Mouse (Mus musculus): ENCODE measurements around the gene Orai2.
"Not testable (repeated sequence)": the region's sequence is repeated elsewhere in the genome, so short reads cannot be mapped to it uniquely, and the experiment has no call there.

Orai2 gene

DNA sequence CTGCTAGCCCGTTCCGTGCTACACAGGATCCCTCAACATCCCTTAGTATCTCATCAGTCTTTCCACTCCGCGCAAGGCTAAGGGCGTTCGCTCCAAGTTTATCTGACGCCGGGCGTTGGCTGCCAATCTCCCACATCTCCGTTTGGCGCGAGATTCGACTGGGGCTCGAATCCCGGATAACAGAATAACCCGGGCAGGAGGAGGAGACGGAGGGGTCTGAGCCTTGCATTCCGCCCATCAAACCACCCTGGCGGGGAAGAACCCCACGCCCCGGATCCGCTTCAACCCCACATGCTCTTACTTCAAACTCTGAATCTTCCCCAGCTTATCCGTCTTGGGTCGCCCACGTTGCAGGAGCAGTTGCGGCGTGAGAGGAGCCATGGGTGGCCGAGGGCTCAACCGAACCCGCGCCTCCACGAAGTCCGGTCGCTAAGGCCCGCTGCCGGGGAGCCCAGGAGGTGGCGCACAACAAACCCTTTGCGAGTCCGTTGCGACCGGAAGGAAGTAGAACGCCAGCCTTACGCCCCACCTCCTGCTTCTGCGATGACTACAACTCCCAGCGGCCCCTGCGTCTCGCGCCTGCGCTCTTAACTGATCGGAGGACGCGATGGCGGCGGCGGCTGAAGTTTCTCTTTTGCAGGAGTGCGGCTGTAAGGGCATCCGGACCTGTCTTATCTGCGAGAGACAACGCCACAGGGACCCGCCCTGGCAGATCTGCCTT is 34.8 kb downstream of the Orai2 start, which contains the start of the genes Lrwd1 and Alkbh4:
Gene Lrwd1 (minus strand): TSS at position 504 of the 721 bp plus-strand sequence.
Gene Alkbh4 (plus strand): TSS at position 576 of the 721 bp plus-strand sequence.
- DNase-seq: peak; percentile 98

DNA sequence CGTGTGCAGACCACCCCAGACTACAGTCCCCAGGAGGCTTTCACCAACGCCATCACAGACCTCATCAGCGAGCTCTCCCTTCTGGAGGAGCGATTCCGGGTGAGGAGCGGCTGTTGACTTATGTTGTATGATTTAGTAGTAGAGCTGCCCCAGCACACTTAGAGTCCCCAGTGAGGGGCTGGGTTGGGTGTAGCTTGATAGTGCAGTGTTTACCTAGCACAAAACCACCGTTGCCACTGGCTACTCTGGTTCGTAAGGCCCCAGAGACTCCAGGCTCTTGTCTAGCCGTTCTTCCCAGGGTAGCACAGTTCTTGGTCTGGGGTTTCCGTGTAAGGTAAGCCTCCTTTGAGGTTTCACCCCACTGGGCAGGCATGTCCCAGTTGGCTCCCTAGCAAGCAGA is 48.3 kb downstream of the Orai2 start:
- no peak for DNase-seq

DNA sequence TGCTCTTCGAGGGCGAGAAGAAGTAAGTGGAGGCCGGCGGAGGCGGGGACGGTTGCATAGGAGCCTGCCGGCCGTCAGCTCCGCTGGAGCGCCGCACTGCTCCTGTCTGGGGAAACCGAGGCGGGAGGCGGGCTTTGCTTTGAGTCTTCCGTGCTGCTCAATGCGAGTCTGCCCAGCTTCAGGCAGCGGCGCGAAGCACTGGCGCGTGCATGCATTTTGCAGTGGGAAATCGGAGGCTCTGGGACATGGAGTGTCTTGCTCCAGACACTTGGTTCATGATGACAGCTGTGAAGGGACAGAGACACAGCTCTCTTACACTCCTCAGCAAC is 53.8 kb downstream of the Orai2 start:
- DNase-seq: no peak

DNA sequence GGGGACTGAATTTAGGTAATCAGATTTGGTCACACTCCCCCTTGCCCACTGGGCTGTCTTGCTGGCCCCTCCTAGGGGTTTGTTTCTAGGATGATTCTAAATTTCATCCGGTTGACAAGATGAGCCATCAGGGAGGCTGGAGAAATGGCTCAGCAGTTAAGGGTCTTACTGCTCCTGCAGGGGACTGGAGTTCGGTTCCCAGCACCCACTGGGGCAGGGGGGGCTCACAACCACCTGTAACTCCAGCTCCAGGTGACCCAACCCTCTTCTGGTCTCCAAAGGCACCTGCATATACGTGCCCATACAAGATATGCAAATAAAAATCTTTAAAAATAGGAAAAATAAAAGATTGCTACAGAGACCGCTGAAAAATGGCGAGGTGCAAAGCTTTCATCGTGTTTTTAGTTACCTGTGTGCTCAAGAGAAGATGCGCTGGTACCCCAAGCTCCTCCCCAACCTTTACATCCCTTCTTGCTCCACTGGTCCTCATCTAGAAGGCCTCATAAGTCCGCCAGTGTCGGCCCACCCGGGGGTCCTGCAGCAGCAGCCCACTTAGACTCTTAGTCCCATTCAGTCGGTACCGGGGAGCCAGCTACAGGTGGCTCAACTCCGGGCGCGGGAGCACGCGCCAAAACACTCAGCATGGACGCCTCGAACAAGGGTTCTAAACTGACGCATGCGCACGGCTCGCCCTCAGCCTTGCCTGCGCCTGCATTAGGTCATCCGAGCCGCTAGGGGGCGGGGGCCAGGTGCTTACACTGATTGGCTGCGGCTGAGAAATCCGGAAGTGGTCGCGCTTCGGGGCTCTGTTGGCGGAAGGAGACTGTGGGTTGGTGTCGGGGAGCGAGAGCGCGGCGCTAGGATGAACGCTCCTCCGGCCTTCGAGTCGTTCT is 54.4 kb downstream of the Orai2 start, which contains the start of gene Polr2j:
Gene Polr2j (plus strand): TSS at position 741 of the 893 bp plus-strand sequence.
- DNase-seq: peak; percentile 97

DNA sequence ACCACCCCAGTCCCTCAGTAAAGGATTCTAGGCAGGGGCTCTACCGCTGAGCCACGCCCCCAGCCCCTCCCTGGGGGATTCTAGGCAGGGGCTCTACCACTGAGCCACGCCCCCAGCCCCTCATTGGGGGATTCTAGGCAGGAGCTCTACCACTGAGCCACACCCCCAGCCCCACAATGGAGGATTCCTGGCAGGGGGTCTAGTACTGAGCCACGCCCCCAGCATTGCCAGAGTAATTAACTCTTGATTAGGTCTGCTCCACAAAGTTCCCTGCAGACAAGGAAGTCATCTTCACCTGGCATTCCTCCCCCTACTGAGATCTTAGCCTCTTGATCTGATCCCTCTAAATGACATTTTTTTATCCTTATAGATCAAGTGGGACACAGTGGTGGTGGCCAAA is 57.0 kb downstream of the Orai2 start:
- DNase-seq: not testable (repeated sequence)

DNA sequence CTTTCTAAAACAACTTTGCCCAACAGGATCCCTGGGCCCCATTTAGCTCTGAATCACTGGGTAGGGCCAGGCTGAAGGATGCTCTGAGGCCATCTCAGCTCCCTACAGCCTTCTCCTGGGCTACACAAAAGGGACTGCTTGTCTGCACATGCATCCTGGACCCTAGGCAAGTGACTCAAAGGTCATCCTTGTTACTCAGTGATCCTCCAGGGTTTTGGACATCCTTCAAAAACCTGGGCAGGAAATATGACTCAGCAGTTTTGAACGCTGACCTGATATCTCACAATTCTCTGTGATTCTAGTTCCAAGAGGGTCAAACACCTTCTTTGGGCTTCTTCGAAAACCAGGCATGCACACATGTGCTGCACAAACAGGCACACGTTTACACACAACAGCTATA is 61.5 kb downstream of the Orai2 start:
- no peak for DNase-seq

DNA sequence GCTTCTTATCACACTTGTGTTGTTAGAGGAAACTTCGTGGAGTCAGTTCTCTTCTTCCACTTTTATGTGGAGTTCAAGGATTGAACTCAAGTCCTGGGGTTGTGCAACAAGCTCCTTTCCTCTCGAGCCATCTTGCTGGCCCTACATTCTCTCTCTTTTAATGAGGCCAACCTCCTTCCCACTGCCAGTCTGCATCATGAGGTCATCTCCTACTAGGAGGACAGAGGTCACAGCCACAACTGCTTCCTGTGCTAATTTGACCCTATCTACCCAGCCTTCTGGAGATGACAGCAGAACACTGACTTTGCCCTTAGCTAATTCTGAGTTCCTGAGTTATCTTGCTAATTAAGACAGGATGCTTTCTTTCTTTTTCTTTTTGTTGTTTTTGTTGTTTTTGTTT is 62.0 kb downstream of the Orai2 start:
- no peak for DNase-seq

DNA sequence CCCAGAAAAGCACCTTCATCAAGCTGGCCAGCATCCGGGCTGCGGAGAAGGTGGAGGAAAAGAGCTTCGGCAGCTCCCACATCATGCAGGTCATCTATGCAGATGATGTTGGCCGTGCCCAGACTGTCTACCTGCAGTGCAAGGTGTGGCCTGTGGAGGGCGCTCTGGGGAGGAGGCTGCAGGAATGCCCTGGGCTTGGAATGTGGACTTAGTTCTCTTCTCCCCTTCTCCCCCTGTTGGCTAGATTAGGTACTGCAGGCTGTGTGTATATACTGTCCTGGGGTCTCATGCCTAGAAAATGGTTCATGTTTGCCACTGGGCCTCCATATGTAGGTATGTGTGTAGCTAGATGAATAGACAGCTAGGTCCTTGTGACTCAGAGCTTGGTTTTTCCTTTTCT is 66.0 kb downstream of the Orai2 start:
- DNase-seq: peak; percentile 37

DNA sequence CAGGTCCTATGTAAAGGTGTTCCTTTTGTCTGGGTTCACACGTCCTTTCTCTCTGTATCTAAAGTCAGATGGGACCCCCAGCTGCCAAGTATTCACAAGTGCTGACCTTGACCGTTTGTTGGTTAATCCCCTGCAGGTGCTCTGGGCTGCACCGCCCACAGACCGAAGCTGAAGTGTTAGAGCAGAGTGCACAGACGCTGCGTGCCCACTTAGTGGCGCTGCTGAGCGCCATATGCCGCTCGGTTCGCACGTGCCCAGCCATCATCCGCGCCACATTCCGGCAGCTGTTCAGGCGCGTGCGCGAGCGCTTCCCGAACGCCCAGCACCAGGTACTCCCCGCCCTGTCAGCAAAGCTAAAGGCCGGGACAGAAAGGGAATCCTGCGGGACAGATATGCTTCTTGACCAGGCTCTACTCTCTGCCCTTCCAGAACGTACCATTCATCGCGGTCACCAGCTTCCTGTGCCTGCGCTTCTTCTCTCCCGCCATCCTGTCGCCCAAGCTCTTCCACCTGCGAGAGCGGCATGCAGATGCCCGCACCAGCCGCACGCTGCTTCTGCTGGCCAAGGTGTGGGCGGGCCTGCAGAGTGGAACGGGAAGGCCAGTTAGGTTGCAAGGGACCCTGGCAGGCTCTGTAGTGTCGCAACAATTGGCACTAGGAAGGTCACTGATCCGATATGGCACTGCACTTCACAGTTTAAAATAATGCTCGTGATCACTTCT is 68.3 kb downstream of the Orai2 start:
- DNase-seq: peak; percentile 78

DNA sequence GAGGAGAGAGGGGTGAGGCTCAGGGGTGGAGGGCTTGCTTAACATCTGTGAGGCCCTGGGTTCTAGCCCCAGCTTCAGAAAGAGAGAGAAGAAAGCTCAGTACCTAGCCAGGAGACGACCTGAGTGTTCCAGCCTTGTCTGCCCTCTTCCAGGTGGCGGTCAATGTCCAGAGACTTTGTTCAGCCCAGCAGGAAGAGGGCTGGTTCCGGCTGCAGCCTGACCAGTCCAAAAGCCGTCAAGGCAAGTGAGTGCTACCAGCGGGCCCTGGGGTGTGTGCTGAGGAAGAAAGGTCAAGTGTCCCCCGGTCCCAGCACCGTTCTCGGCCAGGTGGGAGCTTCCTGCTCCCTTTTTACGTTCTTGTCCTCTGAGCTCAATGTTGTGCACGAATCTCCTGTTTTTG is 72.0 kb downstream of the Orai2 start:
- DNase-seq: no peak
